Mouse (Mus musculus): ENCODE results near the gene Carm1. TPM values are rescaled to one million over a fixed set of nuclear protein-coding genes. Genes with fewer than 3 reads are reported as not detected.
A peak's percentile ranks its signal among the peaks of the same experiment; 100 is the strongest.
"Not testable (repeated sequence)": the region's sequence is repeated elsewhere in the genome, so short reads cannot be mapped to it uniquely, and the experiment has no call there.

Carm1 gene
- polyA plus RNA-seq, 1 experiment from 2014 or later, result 15.5 TPM

DNA sequence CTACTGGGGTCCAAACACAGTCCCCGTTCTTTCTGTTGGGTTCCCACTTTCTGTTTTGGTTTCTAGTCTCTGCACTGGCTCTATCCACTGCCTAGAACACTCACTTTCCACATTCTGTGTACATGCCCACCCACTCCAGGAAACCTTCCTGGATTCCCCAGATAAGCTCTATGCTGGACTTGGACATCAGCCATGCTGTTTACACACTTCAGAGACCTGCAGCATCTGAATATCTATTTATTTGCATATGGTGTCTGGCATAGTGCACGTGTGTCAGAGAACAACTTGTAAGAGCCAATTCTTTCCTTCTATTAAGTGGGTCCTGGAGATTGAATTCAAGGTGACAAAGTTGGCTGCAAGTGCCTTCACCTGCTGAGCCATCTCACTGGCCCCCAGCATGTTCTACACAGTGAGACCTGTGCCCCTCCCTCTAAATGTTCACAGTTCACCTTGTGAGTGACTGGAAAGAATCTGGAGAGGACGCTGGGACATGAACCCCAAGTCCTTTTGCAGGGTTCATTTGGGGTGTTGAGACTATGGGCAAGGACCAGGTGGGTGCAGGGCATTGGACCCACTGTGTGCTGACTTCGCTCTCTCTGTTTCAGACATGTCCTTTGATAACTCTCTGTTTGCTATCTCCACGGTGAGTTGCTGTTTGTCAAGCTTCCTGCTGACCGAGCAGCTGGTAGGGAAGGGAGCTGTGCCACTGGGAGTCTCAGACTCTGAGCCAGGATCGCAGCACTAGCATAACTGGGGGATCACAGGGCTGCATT is 6.5 kb upstream of the Carm1 start:
- ATAC-seq (ENCODE audit: low read depth), result no peak
- no peak for DNase-seq
- WGBS (ENCODE audit: insufficient replicate concordance), result 49% methylated on average over 7 of the region's 7 CpGs
- H3K4me1 ChIP-seq (replicated peaks), result peaks cover 32% of the 10 kb centered on the region
- no peaks in the 10 kb centered on the region for H3K9me3 ChIP-seq (replicated peaks)
- no peak overlapping the region for H3K4me3 ChIP-seq (replicated peaks)
- H3K27me3 ChIP-seq, result no peaks in the 10 kb centered on the region
- H3K36me3 ChIP-seq, result no peaks in the 10 kb centered on the region
- H3K4me2 ChIP-seq, result no peak overlapping the region
- H3K9ac ChIP-seq, result no peak overlapping the region
- no peak overlapping the region for H3K27ac ChIP-seq

DNA sequence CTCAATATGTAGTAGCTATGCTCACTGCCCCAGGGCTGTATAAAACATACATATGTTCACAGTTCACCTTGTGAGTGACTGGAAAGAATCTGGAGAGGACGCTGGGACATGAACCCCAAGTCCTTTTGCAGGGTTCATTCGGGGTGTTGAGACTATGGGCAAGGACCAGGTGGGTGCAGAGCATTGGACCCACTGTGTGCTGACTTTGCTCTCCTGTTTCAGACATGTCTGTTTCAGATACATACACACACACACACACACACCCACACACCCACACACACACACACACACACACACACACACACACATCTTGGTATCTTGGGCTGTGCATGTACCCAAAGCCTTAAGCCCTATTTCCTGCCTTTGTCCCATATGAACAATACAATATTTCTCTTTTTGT is 4.7 kb upstream of the Carm1 start:
- not testable (repeated sequence) for H3K4me2 ChIP-seq; DNase-seq; ATAC-seq (ENCODE audit: low read depth); H3K9ac ChIP-seq; H3K27me3 ChIP-seq; H3K9me3 ChIP-seq (replicated peaks); H3K27ac ChIP-seq; H3K4me3 ChIP-seq (replicated peaks); H3K36me3 ChIP-seq
- peaks cover 26% of the 10 kb centered on the region for H3K4me1 ChIP-seq (replicated peaks)
- WGBS (ENCODE audit: insufficient replicate concordance), result 77% methylated on average over 2 of the region's 2 CpGs

DNA sequence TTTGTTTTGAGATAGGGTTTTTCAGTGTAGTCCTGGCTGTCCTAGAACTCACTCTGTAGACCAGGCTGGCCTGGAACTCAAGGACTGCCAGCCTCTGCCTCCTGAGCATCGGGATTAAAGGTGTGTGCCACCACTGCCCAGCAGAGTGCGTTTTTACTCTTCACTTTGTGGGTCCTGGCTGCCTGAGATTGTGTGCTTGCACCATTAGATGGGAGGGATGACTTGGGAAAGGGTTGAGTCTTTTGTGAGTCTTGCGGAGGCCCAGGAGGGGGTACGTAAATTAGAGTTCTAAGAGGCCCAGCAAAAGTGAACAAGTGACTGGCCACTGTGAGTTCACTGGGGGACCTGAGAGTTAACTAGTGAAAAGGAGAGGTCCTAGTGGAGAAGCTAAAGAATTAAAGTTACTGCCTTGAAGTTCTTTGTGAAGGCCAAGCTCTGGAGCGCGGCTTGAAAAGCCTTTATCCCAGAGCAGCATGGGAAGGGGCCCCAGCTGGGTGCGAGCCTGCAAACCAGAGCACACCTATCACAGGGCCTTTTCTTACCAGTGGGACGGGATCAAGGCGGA is 1.3 kb upstream of the Carm1 start:
- Histone ChIP-seq H3K27me3 (no peaks in the 10 kb centered on the region), H3K27ac (peak overlapping the region; percentile 88), H3K4me3 (replicated peaks) (peak overlapping the region; percentile 85), H3K36me3 (peaks cover 11% of the 10 kb centered on the region), H3K4me2 (peak overlapping the region; percentile 89), H3K4me1 (replicated peaks) (peaks cover 40% of the 10 kb centered on the region), H3K9ac (peak overlapping the region; percentile 76), H3K9me3 (replicated peaks) (no peaks in the 10 kb centered on the region)
- no peak for DNase-seq
- peak; percentile 63 for ATAC-seq (ENCODE audit: low read depth)
- 17% methylated on average over 9 of the region's 9 CpGs for WGBS (ENCODE audit: insufficient replicate concordance)

DNA sequence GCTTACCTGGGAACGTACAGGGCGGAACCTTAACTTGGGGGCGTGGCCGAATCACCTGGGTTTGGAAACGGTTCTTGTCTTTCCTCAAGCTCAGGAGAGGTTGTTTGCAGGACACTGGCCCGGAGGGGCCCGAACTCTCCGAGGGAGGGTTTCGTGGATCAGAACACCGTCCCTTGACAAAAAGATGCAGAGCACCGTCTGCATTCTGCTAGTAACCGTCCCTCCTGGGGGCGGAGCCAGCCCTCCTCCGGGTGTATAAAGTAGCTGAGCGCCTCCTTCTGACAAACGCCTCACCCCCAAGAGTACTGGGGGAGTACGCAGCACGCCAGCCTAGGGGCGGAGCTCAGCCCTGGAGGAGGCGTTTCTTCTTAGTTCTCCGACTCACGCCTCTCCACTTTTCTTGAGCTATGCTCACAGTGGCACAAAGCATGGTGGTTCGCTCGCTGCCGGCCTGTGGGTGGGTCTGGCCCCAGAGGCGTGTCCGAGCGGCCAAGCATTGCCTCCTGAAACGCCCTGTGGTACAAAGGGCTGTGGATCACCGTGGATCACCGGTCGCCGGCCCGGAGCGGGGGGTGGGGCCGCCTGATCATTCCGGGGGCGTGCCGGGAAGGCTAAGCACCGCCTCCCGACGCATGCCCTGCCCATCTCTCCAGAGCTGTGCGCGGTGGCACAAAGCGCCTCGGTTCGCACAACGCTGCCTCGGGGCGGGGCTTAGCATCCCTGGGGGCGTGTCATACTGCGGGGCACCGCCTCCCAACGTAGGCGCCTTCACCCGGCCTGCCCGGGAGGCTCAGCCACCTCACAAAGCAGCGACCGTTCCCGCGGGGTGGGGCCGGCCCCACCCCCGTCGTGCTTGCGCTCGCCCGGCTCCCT is 542 bp upstream of the Carm1 start:
- WGBS (ENCODE audit: insufficient replicate concordance), result under 1% methylated on average over 67 of the region's 67 CpGs

DNA sequence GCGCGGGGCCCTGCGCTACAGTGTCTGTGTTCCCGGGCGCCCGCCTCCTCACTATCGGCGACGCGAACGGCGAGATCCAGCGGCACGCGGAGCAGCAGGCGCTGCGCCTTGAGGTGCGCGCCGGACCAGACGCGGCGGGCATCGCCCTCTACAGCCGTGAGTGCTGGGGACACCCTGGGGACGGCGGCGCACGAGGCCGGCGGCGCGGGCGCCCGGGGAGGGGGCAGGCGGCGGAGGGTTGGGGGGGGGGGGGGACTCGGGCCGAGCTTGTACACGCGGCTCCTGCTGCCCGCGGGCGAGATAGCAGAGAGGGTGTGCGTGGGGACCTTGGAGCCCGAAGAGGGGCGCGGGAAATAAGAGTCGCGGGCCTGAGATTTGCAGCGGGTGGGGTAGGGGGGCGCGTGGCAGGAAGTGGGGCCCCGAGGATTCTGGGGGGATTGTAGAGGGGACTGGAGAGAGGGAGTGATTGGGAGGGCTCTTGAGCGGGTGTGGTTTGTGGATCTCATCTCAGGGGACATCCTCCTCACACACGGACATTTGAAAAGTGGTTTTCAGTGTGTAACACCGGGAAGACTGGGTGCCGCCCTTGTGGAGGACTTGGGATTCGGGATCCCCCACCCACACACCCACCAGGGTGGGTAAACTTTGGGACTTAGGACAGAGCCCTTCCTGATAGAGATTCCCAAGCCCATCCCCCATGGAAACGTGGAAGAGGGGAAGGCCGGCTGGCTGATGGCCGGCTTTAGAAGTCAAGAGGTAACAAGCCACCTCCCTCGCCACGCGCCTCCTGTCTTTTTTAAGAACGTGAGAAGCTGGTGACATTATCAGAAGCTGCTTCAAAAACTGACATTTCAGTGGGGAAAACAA is 614 bp downstream of the Carm1 start:
- H3K27ac ChIP-seq, result peak overlapping the region; percentile 95
- peak overlapping the region; percentile 89 for H3K4me2 ChIP-seq
- no peaks in the 10 kb centered on the region for H3K9me3 ChIP-seq (replicated peaks)
- under 1% methylated on average over 58 of the region's 66 CpGs for WGBS (ENCODE audit: insufficient replicate concordance)
- H3K27me3 ChIP-seq, result no peaks in the 10 kb centered on the region
- ATAC-seq (ENCODE audit: low read depth) (peak; percentile 25), DNase-seq (peak; percentile 59)
- H3K4me3 ChIP-seq (replicated peaks), result peak overlapping the region; percentile 85
- peaks cover 25% of the 10 kb centered on the region for H3K36me3 ChIP-seq
- H3K9ac ChIP-seq, result peak overlapping the region; percentile 98
- peaks cover 51% of the 10 kb centered on the region for H3K4me1 ChIP-seq (replicated peaks)

More for the DNA sequence above, 542 bp upstream of the Carm1 start:
- no peaks in the 10 kb centered on the region for H3K27me3 ChIP-seq
- H3K4me2 ChIP-seq, result peak overlapping the region; percentile 89
- peaks cover 16% of the 10 kb centered on the region for H3K36me3 ChIP-seq
- ATAC-seq (ENCODE audit: low read depth) (peak; percentile 87), DNase-seq (peak; percentile 100)
- H3K9me3 ChIP-seq (replicated peaks), result no peaks in the 10 kb centered on the region
- peak overlapping the region; percentile 85 for H3K4me3 ChIP-seq (replicated peaks)
- H3K9ac ChIP-seq, result peak overlapping the region; percentile 76
- peaks cover 43% of the 10 kb centered on the region for H3K4me1 ChIP-seq (replicated peaks)
- H3K27ac ChIP-seq, result peak overlapping the region; percentile 88

DNA sequence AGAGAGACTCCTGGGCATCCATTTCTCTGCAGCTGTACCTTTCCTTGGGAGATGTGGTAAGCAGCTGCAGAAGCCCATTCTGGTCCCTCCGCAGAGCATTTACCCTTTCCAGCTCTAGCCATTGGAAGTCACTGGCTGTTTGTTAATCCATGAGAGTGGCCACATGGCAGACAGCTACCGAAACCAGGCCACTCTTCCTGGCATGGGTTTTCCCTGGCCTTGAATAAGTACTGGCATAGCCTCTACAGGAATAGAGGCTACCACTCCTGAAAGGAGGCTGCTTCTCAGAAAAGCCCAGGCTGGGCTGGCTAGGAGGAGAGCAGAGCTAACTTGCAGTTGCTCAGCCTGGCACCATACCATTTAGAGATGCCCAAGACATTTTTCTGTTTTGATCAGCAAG is 4.4 kb downstream of the Carm1 start:
- Histone ChIP-seq H3K4me3 (replicated peaks) (no peak overlapping the region), H3K36me3 (peaks cover 29% of the 10 kb centered on the region), H3K9me3 (replicated peaks) (no peaks in the 10 kb centered on the region), H3K4me1 (replicated peaks) (peaks cover 66% of the 10 kb centered on the region), H3K4me2 (no peak overlapping the region), H3K27me3 (no peaks in the 10 kb centered on the region), H3K9ac (0 out of 2 replicates have a peak overlapping the region, but pooled peaks have one; percentile 23), H3K27ac (no peak overlapping the region; the same call in none of the 2 replicates)
- ATAC-seq (ENCODE audit: low read depth) (no peak), DNase-seq (no peak)
- 94% methylated on average over 2 of the region's 2 CpGs for WGBS (ENCODE audit: insufficient replicate concordance)

DNA sequence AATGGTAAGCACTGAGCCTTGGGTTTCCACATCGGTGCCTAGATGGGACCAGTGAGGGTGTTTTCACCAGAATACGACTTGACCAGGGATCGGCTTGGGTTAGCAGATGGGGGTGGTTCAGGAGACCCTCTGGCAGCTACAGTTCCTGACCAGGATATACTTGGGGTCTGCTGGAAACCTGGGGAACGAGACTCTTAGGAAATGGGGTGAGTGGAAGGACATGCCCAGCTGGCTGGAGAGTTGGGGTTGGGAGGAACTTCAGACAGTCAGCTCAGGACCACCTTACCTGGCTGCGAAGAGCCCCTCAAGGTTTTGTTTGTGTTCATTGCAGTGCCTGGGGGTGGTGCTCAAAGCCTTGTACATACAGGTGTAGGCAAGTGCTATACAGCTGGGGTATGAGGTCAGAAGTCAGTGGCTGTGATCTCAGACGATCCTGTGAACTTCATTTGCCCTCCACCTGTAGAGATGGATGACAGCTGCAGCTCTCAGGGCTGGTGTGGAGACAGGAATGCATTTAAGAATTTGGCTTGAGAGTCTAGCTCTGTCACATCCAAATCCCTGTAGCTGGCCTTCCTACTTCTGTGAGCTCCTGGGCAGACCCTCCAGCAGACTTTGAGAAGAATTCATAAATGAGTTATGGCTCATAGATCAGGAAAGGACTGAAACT is 7.0 kb downstream of the Carm1 start:
- WGBS (ENCODE audit: insufficient replicate concordance), result 81% methylated on average over 6 of the region's 6 CpGs
- Histone ChIP-seq H3K9ac (no peak overlapping the region), H3K27ac (peak overlapping the region; percentile 89), H3K4me2 (no peak overlapping the region), H3K4me1 (replicated peaks) (peaks cover 80% of the 10 kb centered on the region), H3K4me3 (replicated peaks) (no peak overlapping the region), H3K36me3 (peaks cover 30% of the 10 kb centered on the region), H3K9me3 (replicated peaks) (no peaks in the 10 kb centered on the region), H3K27me3 (no peaks in the 10 kb centered on the region)
- DNase-seq (no peak), ATAC-seq (ENCODE audit: low read depth) (no peak)

DNA sequence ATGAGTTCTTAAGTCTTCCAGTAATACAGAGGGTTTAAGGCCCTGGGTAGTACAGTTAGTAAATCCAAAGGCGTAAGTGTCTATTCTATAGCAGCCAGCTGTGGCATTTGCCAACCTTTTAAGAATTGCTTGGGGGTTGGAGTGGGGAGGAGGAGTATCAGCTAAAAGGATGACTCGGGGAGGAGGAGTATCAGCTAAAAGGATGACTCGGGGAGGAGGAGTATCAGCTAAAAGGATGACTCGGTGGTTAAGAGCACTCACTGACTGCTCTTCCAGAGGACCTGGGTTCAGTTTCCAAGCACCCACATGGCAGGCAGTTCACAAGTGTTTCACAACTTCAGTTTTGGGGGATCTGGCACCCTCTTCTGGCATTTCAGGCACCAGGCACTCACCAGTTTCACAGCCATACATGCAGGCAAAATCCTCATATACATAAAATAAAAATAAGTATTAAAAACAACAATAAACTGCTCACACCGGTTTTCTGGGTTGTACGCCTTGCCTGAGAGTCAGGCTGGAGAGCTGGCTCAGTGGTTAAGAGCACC is 8.6 kb downstream of the Carm1 start:
- DNase-seq, result peak; percentile 24
- Histone ChIP-seq H3K9ac (peak overlapping the region; percentile 27; the same call in 1 of the 2 replicates), H3K27ac (peak overlapping the region; percentile 89)

DNA sequence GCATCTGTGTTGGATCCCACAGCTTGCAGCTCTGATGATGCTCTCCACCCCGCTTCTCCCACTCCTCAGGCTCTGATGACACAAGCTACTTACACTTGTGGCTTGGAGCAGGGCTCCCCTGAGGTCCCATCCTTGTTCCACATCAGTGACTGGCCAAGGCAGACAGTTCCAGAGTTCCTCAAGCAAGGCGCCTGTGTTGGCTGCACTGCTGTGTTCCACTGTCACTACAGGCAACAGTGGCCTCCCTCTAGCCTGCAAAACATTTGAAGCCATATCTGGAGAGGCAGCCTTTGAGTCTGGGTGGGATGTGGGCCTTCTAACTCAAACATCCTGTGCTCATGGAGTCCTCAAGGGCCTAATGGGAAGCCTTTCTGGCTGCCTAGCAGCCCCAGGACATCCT is 10.3 kb downstream of the Carm1 start:
- DNase-seq (no peak), ATAC-seq (ENCODE audit: low read depth) (no peak)
- Histone ChIP-seq H3K27me3 (no peaks in the 10 kb centered on the region), H3K27ac (peak overlapping the region; percentile 96), H3K4me2 (peak overlapping the region; percentile 67; the same call in 1 of the 2 replicates), H3K9me3 (replicated peaks) (no peaks in the 10 kb centered on the region), H3K36me3 (peaks cover 18% of the 10 kb centered on the region), H3K4me3 (replicated peaks) (no peak overlapping the region), H3K4me1 (replicated peaks) (peaks cover 84% of the 10 kb centered on the region), H3K9ac (peak overlapping the region; percentile 65)
- WGBS (ENCODE audit: insufficient replicate concordance), result 89% methylated on average over 2 of the region's 2 CpGs

More for the DNA sequence above, 8.6 kb downstream of the Carm1 start:
- Histone ChIP-seq H3K4me1 (replicated peaks) (peaks cover 86% of the 10 kb centered on the region), H3K9me3 (replicated peaks) (no peaks in the 10 kb centered on the region), H3K4me3 (replicated peaks) (no peak overlapping the region), H3K36me3 (peaks cover 23% of the 10 kb centered on the region), H3K4me2 (peak overlapping the region; percentile 3; the same call in 1 of the 2 replicates), H3K27me3 (no peaks in the 10 kb centered on the region)
- ATAC-seq (ENCODE audit: low read depth), result peak; percentile 50
- WGBS (ENCODE audit: insufficient replicate concordance), result 59% methylated on average over 6 of the region's 6 CpGs

DNA sequence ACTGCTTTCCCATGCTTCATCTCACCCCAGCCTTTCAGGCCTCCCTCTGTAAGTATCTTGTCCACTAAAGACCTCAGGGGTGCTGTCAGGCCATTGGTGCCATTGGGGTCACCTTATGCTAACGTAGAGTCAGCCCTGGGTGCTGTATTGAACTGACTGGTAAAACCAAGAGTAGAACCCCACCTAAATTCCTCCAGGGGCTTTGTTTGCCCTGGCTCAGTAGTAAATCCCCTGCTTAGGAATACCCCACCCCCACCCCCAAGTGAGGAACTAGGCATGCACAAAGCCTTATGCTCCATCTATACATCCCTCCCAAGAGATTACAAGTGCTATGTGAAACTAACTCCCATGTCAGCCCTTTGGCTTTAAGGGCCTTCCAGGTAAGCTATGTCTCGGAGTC is 10.9 kb downstream of the Carm1 start:
- no peaks in the 10 kb centered on the region for H3K9me3 ChIP-seq (replicated peaks)
- peak overlapping the region; percentile 65 for H3K9ac ChIP-seq
- H3K36me3 ChIP-seq, result peaks cover 20% of the 10 kb centered on the region
- WGBS (ENCODE audit: insufficient replicate concordance), result 79% methylated on average over 2 of the region's 2 CpGs
- peak overlapping the region; percentile 67 for H3K4me2 ChIP-seq
- H3K27ac ChIP-seq, result peak overlapping the region; percentile 96
- ATAC-seq (ENCODE audit: low read depth) (no peak), DNase-seq (no peak)
- no peak overlapping the region for H3K4me3 ChIP-seq (replicated peaks)
- no peaks in the 10 kb centered on the region for H3K27me3 ChIP-seq
- peaks cover 84% of the 10 kb centered on the region for H3K4me1 ChIP-seq (replicated peaks)
